In genomic region chr14:57272341-57272740, GRCm38 (mm10) we compare ENCODE assay signal across 26 mouse cellular contexts.
"Had no signal": no experiment of that assay in that cellular context is flagged by ENCODE, and none has a peak within 500 bp of the region (broad histone marks: within the 10 kb centered on the region; RNA-seq: fewer than 3 reads in every experiment).

No protein-coding gene starts in this region.

- DNase-seq: gastrocnemius, postnatal 14 days; gastrocnemius, postnatal 36 days; heart, adult 11 months; heart, adult 2 months; heart, postnatal 14 days; heart, postnatal 36 days; kidney, adult 11 months; kidney, adult 2 months; kidney, adult 9 months; kidney, postnatal 14 days; kidney, postnatal 36 days; layer of hippocampus, adult 9-11 months; layer of hippocampus, postnatal 36 days; left cerebral cortex, postnatal 4 days had no signal

- H3K4me1 ChIP-seq: heart, embryonic 15.5 days; hindbrain, embryonic 13.5 days; hindbrain, embryonic 15.5 days; kidney, embryonic 15.5 days; limb, embryonic 13.5 days; limb, embryonic 15.5 days; liver, embryonic 12.5 days had no signal

- H3K4me2 ChIP-seq: heart, embryonic 11.5 days; heart, embryonic 13.5 days; heart, embryonic 15.5 days; hindbrain, embryonic 13.5 days; hindbrain, embryonic 15.5 days; kidney, embryonic 15.5 days; limb, embryonic 13.5 days; limb, embryonic 15.5 days; liver, embryonic 12.5 days had no signal

- H3K9ac ChIP-seq: heart, embryonic 13.5 days; heart, embryonic 15.5 days; hindbrain, embryonic 13.5 days; hindbrain, embryonic 15.5 days; kidney, embryonic 15.5 days; limb, embryonic 13.5 days; limb, embryonic 15.5 days; liver, embryonic 12.5 days had no signal

- H3K9me3 ChIP-seq: heart, embryonic 13.5 days; heart, embryonic 15.5 days; hindbrain, embryonic 13.5 days; hindbrain, embryonic 15.5 days; kidney, embryonic 15.5 days; limb, embryonic 13.5 days; limb, embryonic 15.5 days; liver, embryonic 12.5 days had no signal

- ATAC-seq: hindbrain, postnatal 0 days; intestine, embryonic 16.5 days; liver, embryonic 12.5 days had no signal

- H3K27ac ChIP-seq: heart, adult 2 months; heart, embryonic 13.5 days; heart, embryonic 15.5 days; hindbrain, embryonic 13.5 days; hindbrain, embryonic 15.5 days; hindbrain, postnatal 0 days; kidney, embryonic 15.5 days; kidney, postnatal 0 days; limb, embryonic 13.5 days; limb, embryonic 15.5 days; liver, embryonic 12.5 days had no signal

- H3K27me3 ChIP-seq: heart, embryonic 13.5 days; heart, embryonic 15.5 days; hindbrain, embryonic 13.5 days; hindbrain, embryonic 15.5 days; kidney, embryonic 15.5 days; limb, embryonic 13.5 days; limb, embryonic 15.5 days; liver, embryonic 12.5 days had no signal

- H3K4me3 ChIP-seq: heart, adult 2 months; heart, embryonic 13.5 days; heart, embryonic 15.5 days; hindbrain, embryonic 13.5 days; hindbrain, embryonic 15.5 days; kidney, embryonic 15.5 days; limb, embryonic 13.5 days; limb, embryonic 15.5 days; liver, embryonic 12.5 days had no signal

- H3K36me3 ChIP-seq: heart, embryonic 13.5 days; heart, embryonic 15.5 days; hindbrain, embryonic 13.5 days; hindbrain, embryonic 15.5 days; kidney, embryonic 15.5 days; limb, embryonic 13.5 days; limb, embryonic 15.5 days; liver, embryonic 12.5 days had no signal
